Mouse (Mus musculus) lung, adult 2 months (tissue): ENCODE measurements around the gene Tacc3.

Experiments
- CTCF ChIP-seq: fragments of 200-500 bp; IDR thresholded peaks from 2 replicates; pipeline ENCODE4 v1.5.1; 2011; ENCODE audit warnings: mild to moderate bottlenecking, low read length, control low read depth; ENCODE audit not compliant: insufficient read depth
- POLR2A ChIP-seq: fragments of 200-500 bp; IDR thresholded peaks from 2 replicates; pipeline ENCODE4 v1.6.1; 2011; ENCODE audit warnings: low read depth, mild to moderate bottlenecking, control low read depth, low read length, borderline replicate concordance; ENCODE audit errors: extremely low read depth

- TF ChIP-seq POLR2A (no peak), CTCF (no peak)
These were observed 42.1 kb downstream of the Tacc3 start for GRCm38 (mm10) chr5:33700010-33700409.
